Mouse (Mus musculus): ENCODE data around the gene Mfsd6l. TPM values are rescaled to one million over a fixed set of nuclear protein-coding genes. Genes with fewer than 3 reads are reported as not detected.

Mfsd6l gene
- polyA plus RNA-seq, 1 experiment: not detected

DNA sequence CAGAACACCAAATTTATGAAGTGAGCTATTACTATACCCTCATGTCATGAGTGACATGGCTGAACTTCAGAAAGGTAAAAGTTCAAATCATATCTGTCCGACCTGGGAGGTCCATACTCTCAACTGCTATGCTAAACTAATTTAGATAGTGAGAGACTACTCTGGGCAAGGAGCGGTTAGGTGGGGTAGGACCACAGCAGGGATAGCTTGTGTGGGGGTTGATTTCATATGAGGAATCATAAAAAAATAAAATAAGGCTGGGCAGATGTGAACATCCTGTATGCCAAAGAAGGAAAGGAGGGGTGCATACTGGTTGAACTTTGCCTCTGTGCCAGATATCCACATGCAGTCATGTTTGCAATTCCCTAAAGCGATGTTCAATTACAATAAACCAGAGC lies 9.0 kb downstream of the Mfsd6l start:
- no peaks in the 10 kb centered on the region for H3K27me3 ChIP-seq (ENCODE audit: control insufficient read depth)
- TF ChIP-seq GATA1 (IDR thresholded peaks at IDR 0.05; ENCODE audit: low read length): no peak
- no peak for TF ChIP-seq TAL1 (IDR thresholded peaks at IDR 0.05; ENCODE audit: low read length)
- no peaks in the 10 kb centered on the region for H3K36me3 ChIP-seq (ENCODE audit: control insufficient read depth)
- no peaks in the 10 kb centered on the region for H3K4me1 ChIP-seq (ENCODE audit: control insufficient read depth)
- no peaks in the 10 kb centered on the region for H3K9me3 ChIP-seq (ENCODE audit: control insufficient read depth, low read length)
- no peak overlapping the region for H3K4me3 ChIP-seq (replicated peaks)

GRCm38 (mm10) chr11:68566447-68567059 lies 10.6 kb downstream of the Mfsd6l start:
- Histone ChIP-seq H3K4me3 (replicated peaks) (no peak overlapping the region), H3K27me3 (ENCODE audit: control insufficient read depth) (no peaks in the 10 kb centered on the region), H3K9me3 (ENCODE audit: control insufficient read depth, low read length) (no peaks in the 10 kb centered on the region), H3K4me1 (ENCODE audit: control insufficient read depth) (no peaks in the 10 kb centered on the region), H3K36me3 (ENCODE audit: control insufficient read depth) (no peaks in the 10 kb centered on the region)
- TF ChIP-seq GATA1 (IDR thresholded peaks at IDR 0.05; ENCODE audit: low read length) (no peak), TAL1 (IDR thresholded peaks at IDR 0.05; ENCODE audit: low read length) (no peak)

DNA sequence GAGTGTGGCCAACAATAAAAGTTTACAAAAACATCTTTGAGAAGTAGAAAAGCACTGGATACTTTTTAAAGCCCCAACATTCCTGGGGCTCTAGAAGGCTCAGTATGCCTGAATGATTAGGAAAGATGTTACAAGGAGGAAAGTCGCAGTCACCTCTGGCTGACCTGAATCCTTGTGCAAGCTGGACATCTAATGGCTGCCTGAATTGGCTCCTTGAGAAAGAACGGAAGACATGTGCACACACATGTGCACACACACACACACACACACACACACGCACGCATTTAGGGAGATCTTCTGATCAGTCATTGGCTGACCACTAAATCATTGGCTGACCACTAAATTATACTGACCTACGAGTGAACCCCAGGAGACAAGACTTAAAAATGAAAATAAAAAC lies 14.9 kb downstream of the Mfsd6l start:
- Histone ChIP-seq H3K4me1 (ENCODE audit: control insufficient read depth) (no peaks in the 10 kb centered on the region), H3K4me3 (replicated peaks) (no peak overlapping the region), H3K36me3 (ENCODE audit: control insufficient read depth) (no peaks in the 10 kb centered on the region), H3K9me3 (ENCODE audit: control insufficient read depth, low read length) (no peaks in the 10 kb centered on the region), H3K27me3 (ENCODE audit: control insufficient read depth) (no peaks in the 10 kb centered on the region)
- no peak for TF ChIP-seq GATA1 (IDR thresholded peaks at IDR 0.05; ENCODE audit: low read length)
- TF ChIP-seq TAL1 (IDR thresholded peaks at IDR 0.05; ENCODE audit: low read length): no peak

- Histone ChIP-seq H3K27me3 (ENCODE audit: control insufficient read depth) (no peaks in the 10 kb centered on the region), H3K4me1 (ENCODE audit: control insufficient read depth) (no peaks in the 10 kb centered on the region), H3K9me3 (ENCODE audit: control insufficient read depth, low read length) (no peaks in the 10 kb centered on the region), H3K4me3 (replicated peaks) (no peak overlapping the region), H3K36me3 (ENCODE audit: control insufficient read depth) (no peaks in the 10 kb centered on the region)
- TF ChIP-seq GATA1 (IDR thresholded peaks at IDR 0.05; ENCODE audit: low read length) (no peak), TAL1 (IDR thresholded peaks at IDR 0.05; ENCODE audit: low read length) (no peak)
Measured at GRCm38 (mm10) chr11:68577076-68577475, 21.1 kb downstream of the Mfsd6l start.

DNA sequence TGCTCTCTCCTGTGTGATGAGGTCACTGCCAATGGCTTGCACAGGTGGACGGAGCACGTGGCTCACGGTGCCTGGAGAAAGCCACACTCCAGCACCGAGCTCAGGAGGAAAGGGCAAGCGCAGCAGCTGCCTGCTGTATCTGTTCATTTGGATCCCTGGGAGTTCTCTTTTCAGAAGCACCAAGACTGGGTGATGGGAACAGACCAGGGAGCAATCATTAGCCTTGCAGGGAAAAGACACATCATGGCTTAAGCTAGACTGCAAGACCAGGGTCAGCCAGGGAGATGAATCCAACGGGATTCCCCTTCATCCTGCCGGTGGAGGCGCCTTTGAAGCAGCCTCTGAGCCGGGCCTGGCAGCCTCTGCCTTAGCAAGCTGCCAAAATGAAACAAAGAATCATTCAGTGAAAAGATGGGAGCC lies 23.5 kb downstream of the Mfsd6l start:
- TF ChIP-seq TAL1 (IDR thresholded peaks at IDR 0.05; ENCODE audit: low read length) (no peak), GATA1 (IDR thresholded peaks at IDR 0.05; ENCODE audit: low read length) (no peak)
- Histone ChIP-seq H3K4me1 (ENCODE audit: control insufficient read depth) (no peaks in the 10 kb centered on the region), H3K27me3 (ENCODE audit: control insufficient read depth) (no peaks in the 10 kb centered on the region), H3K9me3 (ENCODE audit: control insufficient read depth, low read length) (no peaks in the 10 kb centered on the region), H3K4me3 (replicated peaks) (no peak overlapping the region), H3K36me3 (ENCODE audit: control insufficient read depth) (no peaks in the 10 kb centered on the region)

GRCm38 (mm10) chr11:68580566-68580965 lies 24.6 kb downstream of the Mfsd6l start:
- TF ChIP-seq TAL1 (IDR thresholded peaks at IDR 0.05; ENCODE audit: low read length) (no peak), GATA1 (IDR thresholded peaks at IDR 0.05; ENCODE audit: low read length) (no peak)
- Histone ChIP-seq H3K4me1 (ENCODE audit: control insufficient read depth) (no peaks in the 10 kb centered on the region), H3K4me3 (replicated peaks) (no peak overlapping the region)

GRCm38 (mm10) chr11:68583225-68583624 lies 27.2 kb downstream of the Mfsd6l start:
- no peaks in the 10 kb centered on the region; the same call in 1 of the 2 replicates for H3K27me3 ChIP-seq (ENCODE audit: control insufficient read depth)
- no peak overlapping the region for H3K4me3 ChIP-seq (replicated peaks)
- no peaks in the 10 kb centered on the region for H3K36me3 ChIP-seq (ENCODE audit: control insufficient read depth)
- H3K4me1 ChIP-seq (ENCODE audit: control insufficient read depth): no peaks in the 10 kb centered on the region
- H3K9me3 ChIP-seq (ENCODE audit: control insufficient read depth, low read length): no peaks in the 10 kb centered on the region
- TF ChIP-seq TAL1 (IDR thresholded peaks at IDR 0.05; ENCODE audit: low read length) (no peak), GATA1 (IDR thresholded peaks at IDR 0.05; ENCODE audit: low read length) (no peak)

More at GRCm38 (mm10) chr11:68580566-68580965, 24.6 kb downstream of the Mfsd6l start:
- H3K27me3 ChIP-seq (ENCODE audit: control insufficient read depth): no peaks in the 10 kb centered on the region; the same call in 1 of the 2 replicates
- no peaks in the 10 kb centered on the region for H3K36me3 ChIP-seq (ENCODE audit: control insufficient read depth)
- H3K9me3 ChIP-seq (ENCODE audit: control insufficient read depth, low read length): no peaks in the 10 kb centered on the region

GRCm38 (mm10) chr11:68583906-68584480 lies 28.0 kb downstream of the Mfsd6l start:
- Histone ChIP-seq H3K4me1 (ENCODE audit: control insufficient read depth) (no peaks in the 10 kb centered on the region), H3K4me3 (replicated peaks) (no peak overlapping the region), H3K9me3 (ENCODE audit: control insufficient read depth, low read length) (no peaks in the 10 kb centered on the region), H3K36me3 (ENCODE audit: control insufficient read depth) (no peaks in the 10 kb centered on the region), H3K27me3 (ENCODE audit: control insufficient read depth) (no peaks in the 10 kb centered on the region; the same call in 1 of the 2 replicates)
- TF ChIP-seq GATA1 (IDR thresholded peaks at IDR 0.05; ENCODE audit: low read length): no peak
- TF ChIP-seq TAL1 (IDR thresholded peaks at IDR 0.05; ENCODE audit: low read length): no peak

- Histone ChIP-seq H3K27me3 (ENCODE audit: control insufficient read depth) (no peaks in the 10 kb centered on the region; the same call in none of the 2 replicates), H3K4me1 (ENCODE audit: control insufficient read depth) (no peaks in the 10 kb centered on the region), H3K4me3 (replicated peaks) (no peak overlapping the region), H3K36me3 (ENCODE audit: control insufficient read depth) (no peaks in the 10 kb centered on the region), H3K9me3 (ENCODE audit: control insufficient read depth, low read length) (no peaks in the 10 kb centered on the region)
- TF ChIP-seq TAL1 (IDR thresholded peaks at IDR 0.05; ENCODE audit: low read length) (no peak), GATA1 (IDR thresholded peaks at IDR 0.05; ENCODE audit: low read length) (no peak)
Measured at GRCm38 (mm10) chr11:68585890-68586289, 29.9 kb downstream of the Mfsd6l start.

Data from erythroblast, embryonic 14.5 days (primary cell).